Mouse (Mus musculus): ENCODE data around the gene Mettl24.

The Mettl24 gene

DNA sequence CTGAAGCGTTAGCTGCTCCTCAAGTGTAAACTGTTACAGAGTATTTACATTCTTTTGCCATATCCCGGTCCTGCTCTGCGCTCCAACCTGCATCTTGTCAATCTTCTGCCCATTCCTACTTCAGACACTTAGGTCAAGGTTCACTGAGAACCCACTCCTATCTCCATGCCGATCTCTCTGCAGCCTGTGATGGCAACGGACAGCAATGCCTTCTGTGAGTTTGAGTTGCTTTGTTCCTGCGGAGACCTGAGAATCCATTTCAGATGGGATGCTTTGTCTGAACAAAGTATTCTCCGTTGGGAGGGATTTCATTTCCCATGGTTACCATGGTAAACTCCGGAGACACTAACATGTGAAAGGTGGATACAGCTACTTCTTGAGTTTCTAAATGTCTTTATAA is 2.6 kb downstream of the Mettl24 start:
- no peak for DNase-seq

DNA sequence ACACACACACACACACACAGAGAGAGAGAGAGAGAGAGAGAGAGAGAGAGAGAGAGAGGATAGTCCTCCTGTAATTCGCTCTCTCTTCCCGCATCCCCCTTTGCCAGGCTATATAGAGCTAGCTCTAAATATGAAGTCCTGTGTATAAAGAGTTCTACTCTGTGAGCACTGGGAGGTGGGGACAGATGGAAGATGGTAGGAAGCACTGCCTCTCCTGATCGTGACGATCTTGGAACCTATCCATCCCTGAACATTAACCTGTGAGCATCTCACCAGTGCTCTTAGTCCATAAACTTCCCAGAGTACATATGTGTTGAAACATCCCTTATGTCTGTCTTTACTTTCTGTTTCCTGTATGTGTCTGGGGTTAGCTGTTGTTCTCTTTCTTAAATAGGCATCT is 3.9 kb downstream of the Mettl24 start:
- DNase-seq, result no peak

DNA sequence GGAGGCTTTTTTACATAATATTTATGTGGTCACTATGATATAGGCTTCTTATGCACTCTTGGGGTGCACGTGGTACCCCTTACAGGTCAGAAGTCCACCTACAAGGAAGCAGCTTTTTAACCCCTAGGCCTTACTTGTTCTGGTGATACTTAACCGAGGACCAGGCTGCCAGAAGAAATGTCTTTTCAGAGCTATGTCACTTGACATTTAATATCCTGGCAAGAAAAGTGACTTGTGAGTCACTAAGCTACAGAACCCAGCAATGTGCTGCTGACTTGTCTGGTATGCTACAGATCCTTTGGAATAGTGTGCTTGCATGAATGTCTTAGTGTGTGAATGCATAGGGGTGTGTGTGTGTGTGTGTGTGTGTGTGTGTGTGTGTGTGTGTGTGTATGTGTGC is 4.3 kb downstream of the Mettl24 start:
- no peak for DNase-seq

DNA sequence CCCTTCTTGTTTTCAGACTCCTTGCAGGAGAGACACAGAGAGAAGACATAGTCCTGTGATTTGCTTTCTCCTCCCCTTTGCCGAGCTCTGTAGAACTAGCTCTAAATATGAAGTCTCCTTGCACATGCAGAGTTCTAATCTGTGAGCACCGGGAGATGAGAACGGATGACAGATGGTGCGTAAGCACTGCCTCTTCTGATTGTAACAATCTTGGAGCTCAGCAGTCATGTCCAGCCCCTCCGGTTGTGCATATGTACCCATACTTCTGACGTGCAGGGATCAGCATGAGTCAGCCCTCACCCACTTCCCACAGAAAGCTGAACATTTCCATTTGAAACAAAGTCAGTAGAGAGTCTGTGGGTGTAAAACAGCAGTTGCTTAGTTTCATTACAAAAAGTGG is 5.2 kb downstream of the Mettl24 start:
- no peak for DNase-seq

GRCm38 (mm10) chr10:40688873-40689272 is 5.8 kb downstream of the Mettl24 start:
- no peak for DNase-seq

GRCm38 (mm10) chr10:40698652-40699051 is 15.6 kb downstream of the Mettl24 start:
- no peak for DNase-seq

DNA sequence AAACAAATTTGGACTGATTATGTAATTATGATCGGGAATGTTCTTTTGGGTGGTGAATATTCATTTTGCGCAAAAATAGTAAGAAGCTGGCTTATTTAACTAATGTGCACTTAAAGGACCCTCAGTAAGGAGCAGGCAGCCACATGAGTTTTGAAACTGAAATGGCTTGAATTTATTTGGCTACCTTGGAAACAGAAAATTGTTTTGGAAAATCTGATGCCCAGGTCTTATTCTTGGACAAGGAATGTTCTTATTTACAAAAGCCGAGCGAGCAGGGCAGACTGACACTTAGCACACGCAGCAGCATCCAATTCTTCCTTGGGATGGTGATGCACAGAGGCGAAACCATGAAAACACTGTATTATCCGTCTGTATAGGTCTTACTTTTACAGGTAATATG is 28.0 kb downstream of the Mettl24 start:
- DNase-seq, result no peak

- DNase-seq, result peak; percentile 26
Observed at GRCm38 (mm10) chr10:40713018-40713608, 30.0 kb downstream of the Mettl24 start.

GRCm38 (mm10) chr10:40713829-40714228 is 30.7 kb downstream of the Mettl24 start:
- DNase-seq, result no peak

DNA sequence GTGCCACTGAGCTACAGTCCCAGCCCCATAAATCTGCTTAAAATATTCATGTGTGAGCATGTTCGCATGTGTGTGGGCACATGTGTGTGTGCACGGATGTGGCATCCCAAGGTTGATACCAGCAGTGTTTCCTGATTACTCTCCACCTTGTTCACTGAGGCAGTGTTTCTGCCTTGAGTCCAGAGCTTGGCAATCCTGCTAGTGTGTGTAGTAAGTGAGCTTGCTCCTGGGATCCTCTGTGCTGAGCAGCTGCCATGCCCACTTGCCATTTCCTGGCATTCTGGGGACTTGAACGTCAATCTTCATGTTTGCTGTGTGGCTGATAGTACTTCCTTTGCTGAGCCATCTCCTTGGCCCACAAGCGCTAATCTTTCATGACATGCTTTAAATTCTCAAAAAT is 32.1 kb downstream of the Mettl24 start:
- DNase-seq, result no peak

- no peak for DNase-seq
Observed at GRCm38 (mm10) chr10:40716296-40716695, 33.2 kb downstream of the Mettl24 start.

DNA sequence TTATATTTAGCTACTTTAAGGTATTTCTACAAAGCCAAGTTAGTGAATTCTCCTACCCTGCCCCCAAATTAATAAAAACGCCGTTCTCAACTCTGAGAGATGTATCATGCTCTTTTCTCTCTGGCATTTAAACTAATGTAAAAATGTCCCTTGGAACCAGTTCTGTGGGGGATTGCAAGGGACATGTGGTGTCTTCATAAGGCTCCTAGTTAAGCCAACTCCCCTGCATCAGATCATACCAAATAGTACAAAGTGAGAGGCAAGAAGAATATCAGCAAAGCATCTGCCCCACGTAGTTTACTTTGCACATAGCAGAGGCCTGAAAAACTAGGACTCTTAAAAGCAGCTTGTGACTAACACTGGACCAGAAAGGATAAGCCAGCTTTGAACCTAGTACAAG is 33.6 kb downstream of the Mettl24 start:
- DNase-seq, result no peak

- no peak for DNase-seq
Observed at GRCm38 (mm10) chr10:40718362-40718761, 35.3 kb downstream of the Mettl24 start.

DNA sequence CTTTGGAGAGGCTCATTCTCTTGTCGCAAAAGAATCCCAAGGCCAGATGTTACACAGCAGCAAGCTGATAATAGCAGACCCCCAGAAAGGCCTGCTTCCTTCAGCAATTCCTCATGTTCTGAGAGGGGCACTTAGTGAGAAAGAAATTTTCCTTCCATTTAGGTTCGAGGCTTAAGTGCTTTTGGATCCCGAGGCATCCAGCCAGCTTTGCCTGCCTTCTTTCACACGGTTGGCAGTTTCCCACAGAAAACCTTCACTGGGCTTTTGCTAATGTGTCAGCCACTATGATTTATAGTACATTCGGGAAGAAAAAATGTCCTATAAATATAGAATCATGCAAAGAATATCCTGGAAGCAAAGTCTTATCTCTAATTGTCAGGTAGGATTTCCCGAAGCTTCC is 36.0 kb downstream of the Mettl24 start:
- DNase-seq, result no peak

GRCm38 (mm10) chr10:40720883-40721282 is 37.8 kb downstream of the Mettl24 start:
- DNase-seq, result no peak

GRCm38 (mm10) chr10:40724342-40724741 is 41.3 kb downstream of the Mettl24 start:
- no peak for DNase-seq

DNA sequence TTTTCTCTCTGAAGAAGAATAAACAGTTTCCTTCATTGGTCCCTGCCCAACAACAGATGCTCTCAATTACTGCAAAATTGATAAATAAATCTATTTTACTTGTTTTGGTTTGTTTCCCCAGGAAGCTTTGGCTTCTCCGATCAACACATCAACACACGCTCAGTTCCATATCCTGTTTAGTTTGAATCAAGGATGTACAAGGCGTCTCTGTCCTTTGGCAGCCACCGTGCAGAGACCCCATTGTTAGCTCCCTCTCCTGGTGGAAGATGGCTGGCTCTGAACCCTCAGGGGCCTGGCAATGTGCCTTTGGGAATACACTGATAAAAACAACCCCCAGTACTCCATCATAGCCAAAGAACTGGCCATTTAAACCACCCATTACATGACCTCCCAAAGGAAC is 42.0 kb downstream of the Mettl24 start:
- no peak for DNase-seq

DNA sequence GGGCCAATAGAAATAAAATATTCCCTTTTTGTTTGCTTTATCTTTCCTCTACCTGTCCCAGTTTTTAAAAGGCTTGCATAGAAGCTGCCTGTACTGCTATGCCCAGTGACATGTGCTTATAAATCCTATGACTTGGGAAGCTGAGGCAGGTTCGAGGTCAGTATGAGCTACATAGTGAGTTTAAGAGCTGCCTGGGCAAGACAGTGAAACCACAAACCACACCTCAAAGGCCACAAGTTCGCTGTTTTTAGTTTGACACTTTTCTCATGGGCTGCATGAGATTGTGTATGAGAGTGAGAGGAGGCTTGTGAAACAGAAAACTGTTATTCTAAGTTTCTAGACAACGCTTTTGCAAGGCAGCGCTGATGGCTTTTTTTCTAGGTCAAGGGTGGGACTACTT is 42.4 kb downstream of the Mettl24 start:
- DNase-seq, result no peak

DNA sequence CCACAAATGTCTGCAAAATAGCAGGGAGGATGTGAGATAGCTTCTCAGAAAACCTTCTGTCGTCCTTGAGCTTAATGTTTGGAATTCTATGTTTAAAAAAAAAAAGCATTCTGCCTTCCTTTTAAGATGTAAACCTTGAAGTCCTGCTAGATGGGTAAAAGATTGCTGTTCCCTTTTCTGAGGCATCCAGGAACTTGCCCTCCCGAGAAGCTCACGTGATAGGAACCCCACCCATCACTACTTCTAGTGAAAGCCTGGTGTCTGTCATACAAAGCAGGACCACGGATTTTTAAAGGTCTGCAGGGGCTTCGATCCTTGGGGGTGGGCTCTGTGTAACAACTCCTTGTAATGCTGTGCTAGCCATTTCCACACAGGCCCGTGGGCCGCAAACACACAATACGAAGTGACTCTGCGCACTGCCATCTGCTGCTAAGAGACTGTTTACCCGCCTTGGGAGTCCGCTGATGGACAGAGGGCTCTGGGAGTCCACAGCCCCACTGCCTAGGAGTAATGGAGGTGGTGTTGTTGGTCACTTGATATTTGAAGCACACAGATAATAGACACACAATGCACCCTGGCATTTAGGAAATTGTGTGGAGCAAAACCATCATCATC is 43.3 kb downstream of the Mettl24 start:
- no peak for DNase-seq

DNA sequence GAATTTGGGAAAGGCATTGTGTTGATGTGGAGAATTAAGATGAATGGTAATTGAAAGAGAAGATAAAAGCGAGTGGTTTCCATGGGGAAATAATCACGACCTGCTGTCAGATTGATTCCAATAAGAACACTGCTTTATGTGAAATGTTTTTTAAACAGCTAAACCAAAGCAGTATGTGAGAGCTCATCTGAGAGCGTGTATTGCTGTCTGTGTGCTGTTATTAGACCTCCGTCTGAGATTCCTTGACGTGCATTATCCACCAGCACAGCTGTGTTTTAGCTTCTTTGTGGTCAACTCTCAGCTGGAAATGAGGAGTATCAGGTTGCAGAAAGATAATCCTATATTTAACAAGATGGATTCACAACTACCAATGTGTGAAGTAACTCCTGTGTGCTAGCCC is 43.9 kb downstream of the Mettl24 start:
- DNase-seq, result no peak

- DNase-seq, result no peak
Observed at GRCm38 (mm10) chr10:40730200-40730599, 47.1 kb downstream of the Mettl24 start.

DNA sequence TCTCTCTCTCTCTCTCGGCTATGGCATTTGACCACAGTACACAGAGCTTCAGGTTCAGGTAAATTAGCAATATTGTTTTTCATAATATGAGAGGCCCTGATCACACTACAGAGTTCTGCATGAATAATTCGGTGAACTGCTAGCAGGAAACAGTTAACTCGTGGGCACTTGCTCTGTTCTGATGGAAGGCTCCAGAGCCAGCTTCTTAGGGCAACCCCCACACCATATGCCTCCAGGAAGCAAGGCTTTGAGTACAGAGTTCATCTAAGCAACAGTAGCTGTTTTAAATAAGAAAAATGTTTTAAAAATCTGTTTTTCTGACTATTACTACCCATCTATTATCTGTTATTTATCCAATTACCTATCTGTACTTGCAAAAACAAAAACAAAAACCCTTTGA is 50.2 kb downstream of the Mettl24 start:
- no peak for DNase-seq

- DNase-seq, result no peak
Observed at GRCm38 (mm10) chr10:40736172-40736571, 53.1 kb downstream of the Mettl24 start.

- DNase-seq, result no peak
Observed at GRCm38 (mm10) chr10:40737274-40738112, 54.4 kb downstream of the Mettl24 start.

Measured in thymus, postnatal 14 days (tissue).